Mouse (Mus musculus): ENCODE results near the gene Rgs8.

DNA sequence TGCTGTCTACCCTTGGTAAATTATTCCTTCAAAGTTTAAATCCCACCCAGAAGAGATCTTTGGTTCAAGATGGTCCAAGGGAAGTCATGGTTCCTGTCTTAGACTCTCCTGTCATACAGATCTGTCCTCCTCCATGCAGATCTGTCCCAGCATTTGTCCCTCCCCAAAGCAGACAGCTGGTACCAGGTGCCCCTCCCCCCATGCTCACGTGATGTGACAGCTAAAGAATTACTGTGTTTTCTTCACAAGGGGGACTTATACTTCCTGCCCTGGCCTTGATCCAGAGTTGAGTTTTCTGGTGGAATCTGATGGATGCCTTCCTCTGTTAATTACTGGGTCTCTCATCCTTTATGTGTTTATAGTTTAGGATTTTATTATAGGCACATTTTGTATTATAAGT lies 95.7 kb downstream of the Rgs8 start:
- TF ChIP-seq MAX (IDR thresholded peaks at IDR 0.05; ENCODE audit: low read length) (peak; percentile 40; the same call in 1 of the 2 replicates), USF1 (IDR thresholded peaks at IDR 0.05; ENCODE audit: low read depth, low read length) (peak; percentile 76), UBTF (IDR thresholded peaks at IDR 0.05; ENCODE audit: low read depth, low read length) (no peak), POLR2A (IDR thresholded peaks at IDR 0.05; ENCODE audit: low read depth, low read length) (no peak)
